Mouse (Mus musculus) ES-E14 (cell line): ENCODE results near the gene Nr2f6.

ENCODE experiments used
- CHD2 ChIP-seq: IDR thresholded peaks from 2 replicates; pipeline ENCODE4 v1.6.1; 2014; ENCODE audit warnings: mild to moderate bottlenecking, low read depth, low read length, inconsistent platforms
- ZC3H11A ChIP-seq: IDR thresholded peaks from 2 replicates; pipeline ENCODE4 v1.6.1; 2012; ENCODE audit warnings: low read depth, mild to moderate bottlenecking, inconsistent platforms, low read length, borderline replicate concordance
- ZNF384 ChIP-seq: IDR thresholded peaks from 2 replicates; pipeline ENCODE4 v1.6.1; 2012; ENCODE audit warnings: low read depth, low read length, inconsistent platforms

DNA sequence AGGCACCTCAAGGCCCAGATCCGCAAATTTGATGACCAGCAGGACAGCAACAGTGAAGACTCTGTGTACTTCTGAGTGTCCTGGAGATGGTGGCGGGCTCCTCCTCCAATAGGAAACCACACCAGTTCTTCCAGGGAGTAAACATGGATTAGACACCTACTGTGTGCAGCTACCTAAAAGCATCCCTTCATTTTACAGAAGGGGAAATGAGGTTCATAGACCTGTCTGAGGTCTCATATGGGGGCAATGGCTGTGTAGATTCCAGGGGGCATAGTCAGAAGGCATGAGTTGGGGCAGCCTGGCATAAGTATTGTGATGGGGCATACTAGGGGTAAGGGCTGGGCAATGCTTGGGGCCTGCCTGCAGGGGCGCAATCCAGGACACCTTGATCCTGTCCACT is 8.8 kb downstream of the Nr2f6 start:
- TF ChIP-seq ZC3H11A (no peak), ZNF384 (no peak), CHD2 (no peak)
